Mouse (Mus musculus) kidney, postnatal 10 days (tissue): ENCODE results near the gene Dffb.
A peak's percentile ranks its signal among the peaks of the same experiment; 100 is the strongest.

Experiments used
- DNase-seq: peaks from one replicate; pipeline ENCODE4 v3.0.0; 2021; ENCODE audit warnings: mixed read lengths

Dffb gene

GRCm38 (mm10) chr4:153962631-153963030, 12.3 kb downstream of the Dffb start:
- DNase-seq = no peak

GRCm38 (mm10) chr4:153957444-153958250, 17.3 kb downstream of the Dffb start:
- peak; percentile 18 for DNase-seq

- peak; percentile 98 for DNase-seq
Observed at GRCm38 (mm10) chr4:153956569-153957405, 18.1 kb downstream of the Dffb start, which contains the start of gene A430005L14Rik. A430005L14Rik (plus strand) TSS chr4:153957237.

- peak; percentile 19 for DNase-seq
Observed at GRCm38 (mm10) chr4:153955651-153956050, 19.3 kb downstream of the Dffb start.

GRCm38 (mm10) chr4:153951692-153952091, 23.2 kb downstream of the Dffb start:
- DNase-seq = no peak

GRCm38 (mm10) chr4:153951150-153951549, 23.8 kb downstream of the Dffb start:
- no peak for DNase-seq

- DNase-seq = no peak
Observed at GRCm38 (mm10) chr4:153950372-153950771, 24.6 kb downstream of the Dffb start.

- no peak for DNase-seq
Observed at GRCm38 (mm10) chr4:153945741-153946140, 29.2 kb downstream of the Dffb start.

GRCm38 (mm10) chr4:153944261-153944660, 30.7 kb downstream of the Dffb start:
- peak; percentile 15 for DNase-seq

- peak; percentile 59 for DNase-seq
Observed at GRCm38 (mm10) chr4:153943243-153943642, 31.7 kb downstream of the Dffb start.

GRCm38 (mm10) chr4:153929921-153930320, 45.0 kb downstream of the Dffb start:
- no peak for DNase-seq

GRCm38 (mm10) chr4:153929425-153929824, 45.5 kb downstream of the Dffb start:
- no peak for DNase-seq

GRCm38 (mm10) chr4:153928772-153929299, 46.1 kb downstream of the Dffb start:
- no peak for DNase-seq

- peak; percentile 14 for DNase-seq
Observed at GRCm38 (mm10) chr4:153922090-153922489, 52.8 kb downstream of the Dffb start.

- no peak for DNase-seq
Observed at GRCm38 (mm10) chr4:153920517-153921233, 54.3 kb downstream of the Dffb start.

GRCm38 (mm10) chr4:153917773-153918500, 57.0 kb downstream of the Dffb start:
- DNase-seq = no peak
